Mouse (Mus musculus) myocyte (in vitro differentiated cells): ENCODE measurements around the gene Pcid2. TPM values are rescaled to one million over a fixed set of nuclear protein-coding genes. Genes with fewer than 3 reads are reported as not detected.

Experiments
- H3K27me3 ChIP-seq: one replicate; pipeline ENCODE4 v1.6.1; 2011; ENCODE audit not compliant: control insufficient read depth, insufficient read depth, insufficient read length
- H3K36me3 ChIP-seq: one replicate; pipeline ENCODE4 v1.6.1; 2011; ENCODE audit not compliant: control insufficient read depth, insufficient read depth
- H3K4me2 ChIP-seq: one replicate; pipeline ENCODE4 v1.6.1; 2011; ENCODE audit warnings: low read depth, control low read depth
- H3K4me3 ChIP-seq: one replicate; pipeline ENCODE4 v1.5.1; 2011; ENCODE audit warnings: mild to moderate bottlenecking, control low read depth, moderate library complexity
- H3K79me2 ChIP-seq: one replicate; pipeline ENCODE4 v1.6.1; 2011; ENCODE audit not compliant: control insufficient read depth, insufficient read depth
- H3ac ChIP-seq: one replicate; pipeline ENCODE4 v1.6.1; 2011; ENCODE audit not compliant: control insufficient read depth, insufficient read length
- CEBPB ChIP-seq: IDR thresholded peaks from 2 replicates; pipeline ENCODE4 v1.6.1; 2011; ENCODE audit warnings: mild to moderate bottlenecking, moderate library complexity; ENCODE audit not compliant: poor library complexity, insufficient read depth, severe bottlenecking
- E2F4 ChIP-seq: IDR thresholded peaks from one replicate; pipeline ENCODE4 v1.6.1; 2011; ENCODE audit warnings: mild to moderate bottlenecking, control low read depth, moderate library complexity; ENCODE audit not compliant: insufficient read depth
- MAX ChIP-seq: IDR thresholded peaks from one replicate; pipeline ENCODE4 v1.6.1; 2011; ENCODE audit warnings: low read depth, mild to moderate bottlenecking, control low read depth
- MYOD1 ChIP-seq, 3 experiments: IDR thresholded peaks; one replicate each; pipeline ENCODE4 v1.6.1; 2011; ENCODE audit warnings: control low read depth in 2 of 3, low read depth in 2 of 3, mild to moderate bottlenecking in 2 of 3, moderate library complexity in 1 of 3; ENCODE audit not compliant: insufficient read length in 2 of 3, control insufficient read depth in 1 of 3
- MYOG ChIP-seq, 3 experiments: IDR thresholded peaks; one replicate each; pipeline ENCODE4 v1.6.1; 2011; ENCODE audit warnings: control low read depth in 2 of 3, low read depth in 2 of 3, mild to moderate bottlenecking in 2 of 3; ENCODE audit not compliant: insufficient read length in 2 of 3, control insufficient read depth in 1 of 3, insufficient read depth in 1 of 3
- POLR2A ChIP-seq: IDR thresholded peaks from one replicate; pipeline ENCODE4 v1.6.1; 2011; ENCODE audit warnings: low read depth, mild to moderate bottlenecking, control low read depth, moderate library complexity; ENCODE audit not compliant: insufficient read length
- POLR2AphosphoS2 ChIP-seq: IDR thresholded peaks from one replicate; pipeline ENCODE4 v1.6.1; 2011; ENCODE audit warnings: low read depth, control low read depth; ENCODE audit not compliant: insufficient read length
- REST ChIP-seq: IDR thresholded peaks from one replicate; pipeline ENCODE4 v1.6.1; 2011; ENCODE audit warnings: mild to moderate bottlenecking, control low read depth, moderate library complexity; ENCODE audit not compliant: insufficient read depth, insufficient read length
- SRF ChIP-seq: IDR thresholded peaks from one replicate; pipeline ENCODE4 v1.6.1; 2011; ENCODE audit warnings: low read depth; ENCODE audit not compliant: control insufficient read depth, insufficient read length
- TCF12 ChIP-seq: IDR thresholded peaks from one replicate; pipeline ENCODE4 v1.6.1; 2011; ENCODE audit warnings: mild to moderate bottlenecking, control low read depth; ENCODE audit not compliant: poor library complexity, insufficient read depth, severe bottlenecking
- TCF3 ChIP-seq: IDR thresholded peaks from one replicate; pipeline ENCODE4 v1.6.1; 2011; ENCODE audit warnings: low read depth, control low read depth; ENCODE audit not compliant: insufficient read length
- USF1 ChIP-seq: IDR thresholded peaks from one replicate; pipeline ENCODE4 v1.6.1; 2011; ENCODE audit warnings: low read depth, mild to moderate bottlenecking, control low read depth, moderate library complexity
- polyA plus RNA-seq: library from polyadenylated mRNA; unstranded; fragments of >200 nt; fragmentation: generic; extraction: Trizol; gene quantifications from one replicate; pipeline ENCODE4 v1.2.1, GENCODE M21; 2012; ENCODE audit warnings: missing spikeins

Pcid2 gene
- polyA plus RNA-seq, 1 experiment: 19.5 TPM

- no peak overlapping the region for H3ac ChIP-seq
- no peak overlapping the region for H3K4me2 ChIP-seq
- peaks cover 56% of the 10 kb centered on the region for H3K27me3 ChIP-seq
- no peaks in the 10 kb centered on the region for H3K36me3 ChIP-seq
- no peak for TF ChIP-seq POLR2A
- TF ChIP-seq REST: no peak
- no peak for TF ChIP-seq USF1
- TF ChIP-seq E2F4: no peak
- TF ChIP-seq POLR2AphosphoS2: no peak
- TF ChIP-seq MYOG (IDR thresholded peaks at IDR 0.05; ENCODE audit: control insufficient read depth in 1 of 3, insufficient read depth in 1 of 3, insufficient read length in 2 of 3, low read depth in 2 of 3): no peak
- no peak for TF ChIP-seq MYOD1 (IDR thresholded peaks at IDR 0.05; ENCODE audit: control insufficient read depth in 1 of 3, insufficient read length in 2 of 3, low read depth in 2 of 3)
- no peak for TF ChIP-seq TCF3
- TF ChIP-seq SRF: no peak
- no peak for TF ChIP-seq CEBPB
- TF ChIP-seq TCF12: no peak
- no peak for TF ChIP-seq MAX
- H3K79me2 ChIP-seq: no peaks in the 10 kb centered on the region
- no peak overlapping the region for H3K4me3 ChIP-seq
Measured at GRCm38 (mm10) chr8:13041459-13041858, 63.8 kb downstream of the Pcid2 start.

DNA sequence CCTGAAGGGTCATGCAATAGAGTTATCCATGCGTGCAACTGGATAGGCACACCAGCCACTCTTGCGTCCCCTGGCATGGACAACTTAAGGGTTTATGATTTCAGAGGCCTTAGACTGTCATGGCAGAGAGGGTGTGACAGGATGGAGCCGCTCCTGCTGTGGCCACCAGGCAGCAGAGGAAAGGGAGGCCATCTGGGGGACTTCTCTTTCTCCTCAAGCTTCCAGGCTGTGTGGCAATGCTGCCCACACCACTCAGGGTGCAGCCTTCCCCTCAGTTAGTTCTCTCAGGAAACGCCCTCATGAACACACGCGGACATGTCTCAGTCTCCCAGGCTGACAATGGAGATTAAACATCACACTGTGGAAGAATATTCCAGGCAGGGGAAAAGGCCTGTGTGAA, 66.2 kb downstream of the Pcid2 start:
- Histone ChIP-seq H3K4me3 (no peak overlapping the region), H3K36me3 (no peaks in the 10 kb centered on the region), H3K4me2 (no peak overlapping the region), H3K27me3 (peaks cover 66% of the 10 kb centered on the region), H3K79me2 (no peaks in the 10 kb centered on the region), H3ac (no peak overlapping the region)
- TF ChIP-seq SRF (no peak), CEBPB (no peak), MAX (no peak), TCF12 (no peak), USF1 (no peak), MYOD1 (IDR thresholded peaks at IDR 0.05; ENCODE audit: control insufficient read depth in 1 of 3, insufficient read length in 2 of 3, low read depth in 2 of 3) (no peak), POLR2A (no peak), REST (no peak), E2F4 (no peak), POLR2AphosphoS2 (no peak), TCF3 (no peak), MYOG (IDR thresholded peaks at IDR 0.05; ENCODE audit: control insufficient read depth in 1 of 3, insufficient read depth in 1 of 3, insufficient read length in 2 of 3, low read depth in 2 of 3) (no peak)

DNA sequence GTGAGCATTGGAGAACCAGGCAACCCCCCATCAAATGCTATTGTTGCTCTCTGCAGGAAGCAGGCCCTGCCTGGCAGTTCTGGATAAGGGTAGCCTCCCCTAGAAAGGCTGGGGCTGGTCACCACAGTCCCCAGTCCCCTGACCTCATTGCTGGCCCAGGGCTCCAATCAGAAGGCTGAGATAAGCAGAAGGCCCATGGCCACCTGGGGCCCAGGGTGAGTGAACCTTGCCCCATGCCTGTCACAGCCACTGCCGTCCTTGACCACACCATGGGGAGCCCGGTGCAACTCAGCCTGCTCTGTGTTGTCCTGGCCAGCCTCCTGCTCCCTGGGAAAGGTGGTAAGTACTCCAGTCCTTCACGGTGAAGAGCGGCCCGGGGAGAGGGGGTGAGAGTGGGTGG, 67.7 kb downstream of the Pcid2 start:
- Histone ChIP-seq H3K27me3 (peaks cover 66% of the 10 kb centered on the region), H3K4me2 (no peak overlapping the region), H3ac (no peak overlapping the region), H3K36me3 (no peaks in the 10 kb centered on the region), H3K4me3 (no peak overlapping the region), H3K79me2 (no peaks in the 10 kb centered on the region)
- TF ChIP-seq MYOG (IDR thresholded peaks at IDR 0.05; ENCODE audit: control insufficient read depth in 1 of 3, insufficient read depth in 1 of 3, insufficient read length in 2 of 3, low read depth in 2 of 3): no peak
- TF ChIP-seq USF1: no peak
- no peak for TF ChIP-seq TCF12
- no peak for TF ChIP-seq POLR2AphosphoS2
- no peak for TF ChIP-seq CEBPB
- TF ChIP-seq MYOD1 (IDR thresholded peaks at IDR 0.05; ENCODE audit: control insufficient read depth in 1 of 3, insufficient read length in 2 of 3, low read depth in 2 of 3): no peak
- TF ChIP-seq SRF: no peak
- no peak for TF ChIP-seq TCF3
- no peak for TF ChIP-seq E2F4
- no peak for TF ChIP-seq REST
- TF ChIP-seq MAX: no peak
- no peak for TF ChIP-seq POLR2A

- Histone ChIP-seq H3ac (no peak within 1 kb of the TSS), H3K4me3 (no peak within 1 kb of the TSS), H3K27me3 (peaks cover 72% of the 10 kb centered on the region), H3K36me3 (no peaks in the 10 kb centered on the region), H3K4me2 (no peak within 1 kb of the TSS), H3K79me2 (no peaks in the 10 kb centered on the region)
- TF ChIP-seq E2F4 (no peak), REST (no peak), TCF3 (no peak), MYOD1 (IDR thresholded peaks at IDR 0.05; ENCODE audit: control insufficient read depth in 1 of 3, insufficient read length in 2 of 3, low read depth in 2 of 3) (no peak), POLR2AphosphoS2 (no peak), POLR2A (no peak), SRF (no peak), TCF12 (no peak), USF1 (no peak), CEBPB (no peak), MYOG (IDR thresholded peaks at IDR 0.05; ENCODE audit: control insufficient read depth in 1 of 3, insufficient read depth in 1 of 3, insufficient read length in 2 of 3, low read depth in 2 of 3) (no peak), MAX (no peak)
Measured at GRCm38 (mm10) chr8:13037015-13037414, 68.2 kb downstream of the Pcid2 start, which contains the start of gene F10. Gene F10, plus strand, starts transcription at chr8:13037308.

DNA sequence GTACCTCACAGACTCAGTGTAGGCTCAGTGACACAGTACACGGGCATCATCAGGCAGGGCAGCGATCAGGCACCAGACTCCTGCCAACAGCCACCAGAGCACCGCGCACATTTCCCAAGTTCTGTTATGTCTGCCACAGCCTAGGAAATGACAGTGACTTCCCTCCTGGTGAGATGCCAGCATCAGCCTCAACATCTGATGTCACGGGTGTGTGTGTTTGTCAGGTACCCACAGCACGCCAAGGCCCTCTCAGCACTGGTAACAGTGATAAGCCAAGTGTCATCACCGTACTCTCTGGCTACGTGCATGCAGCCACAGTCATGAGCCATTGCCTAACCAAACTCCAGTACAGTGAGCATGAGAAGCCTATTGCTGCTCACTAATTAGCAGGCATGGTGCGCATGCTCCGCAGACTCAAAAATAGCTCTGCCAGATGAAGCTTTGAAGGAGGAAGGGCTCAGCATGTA, 68.9 kb downstream of the Pcid2 start:
- H3K79me2 ChIP-seq: no peaks in the 10 kb centered on the region
- TF ChIP-seq POLR2AphosphoS2 (no peak), MAX (no peak)
- H3K4me2 ChIP-seq: no peak overlapping the region
- H3K27me3 ChIP-seq: peaks cover 73% of the 10 kb centered on the region
- H3ac ChIP-seq: no peak overlapping the region
- no peaks in the 10 kb centered on the region for H3K36me3 ChIP-seq
- H3K4me3 ChIP-seq: no peak overlapping the region
